Mouse (Mus musculus) kidney, adult 2 months (tissue): ENCODE results near the gene Traf7. TPM values are rescaled to one million over a fixed set of nuclear protein-coding genes. Genes with fewer than 3 reads are reported as not detected.

Source experiments
- DNase-seq: peaks from one replicate; pipeline ENCODE4 v3.0.0; 2021
- H3K27ac ChIP-seq: fragments of 200-500 bp; 2 replicates; pipeline ENCODE4 v1.5.1; 2012; ENCODE audit warnings: low read depth, low read length, control low read depth, inconsistent platforms; ENCODE audit not compliant: insufficient read depth
- H3K27me3 ChIP-seq: fragments of 200-500 bp; replicated peaks from 2 replicates; pipeline ENCODE4 v1.6.1; 2012; ENCODE audit warnings: mild to moderate bottlenecking, moderate library complexity, low read length, inconsistent platforms; ENCODE audit not compliant: control insufficient read depth, insufficient read depth
- H3K36me3 ChIP-seq: fragments of 200-500 bp; 2 replicates; pipeline ENCODE4 v1.6.1; 2012; ENCODE audit warnings: mild to moderate bottlenecking, moderate library complexity, low read length, inconsistent platforms; ENCODE audit not compliant: control insufficient read depth, insufficient read depth
- H3K4me1 ChIP-seq: fragments of 200-500 bp; 2 replicates; pipeline ENCODE4 v1.6.1; 2011; ENCODE audit warnings: low read length; ENCODE audit not compliant: control insufficient read depth, insufficient read depth
- H3K4me3 ChIP-seq: fragments of 200-500 bp; 2 replicates; pipeline ENCODE4 v1.5.1; 2011; ENCODE audit warnings: mild to moderate bottlenecking, low read depth, low read length, control low read depth; ENCODE audit not compliant: insufficient read depth
- CTCF ChIP-seq: fragments of 200-500 bp; conservative IDR thresholded peaks from 2 replicates; pipeline ENCODE4 v1.5.1; 2011; ENCODE audit warnings: low read depth, mild to moderate bottlenecking, control low read depth, low read length, moderate library complexity, mixed read lengths; ENCODE audit not compliant: insufficient read depth, insufficient read length
- POLR2A ChIP-seq: fragments of 200-500 bp; IDR thresholded peaks from one replicate; pipeline ENCODE4 v1.6.1; 2011; ENCODE audit warnings: low read depth, low read length, control low read depth
- WGBS: fragments of 180-500 bp; shearing (Covaris S2); methylation state at CpG from one replicate; pipeline ENCODE4 v1.1.7; 2018; 5-methylcytosine and 5-hydroxymethylcytosine counted together
- polyA plus RNA-seq: library from polyadenylated mRNA; depleted of rRNA; stranded (reverse); fragments of >200 nt; gene quantifications from 2 replicates; pipeline ENCODE4 v1.2.3, GENCODE M21; 2012

Traf7 gene
- polyA plus RNA-seq, 1 experiment: 108 TPM

GRCm38 (mm10) chr17:24476022-24476776, 51.5 kb downstream of the Traf7 start:
- no peaks in the 10 kb centered on the region for H3K27me3 ChIP-seq
- H3K36me3 ChIP-seq: no peaks in the 10 kb centered on the region; the same call in 1 of the 2 replicates
- DNase-seq: no peak
- no peak overlapping the region for H3K4me3 ChIP-seq
- no peak overlapping the region for H3K27ac ChIP-seq
- peaks cover 19% of the 10 kb centered on the region for H3K4me1 ChIP-seq
- TF ChIP-seq CTCF (no peak), POLR2A (no peak)
- 93% methylated on average over 10 of the region's 10 CpGs for WGBS

DNA sequence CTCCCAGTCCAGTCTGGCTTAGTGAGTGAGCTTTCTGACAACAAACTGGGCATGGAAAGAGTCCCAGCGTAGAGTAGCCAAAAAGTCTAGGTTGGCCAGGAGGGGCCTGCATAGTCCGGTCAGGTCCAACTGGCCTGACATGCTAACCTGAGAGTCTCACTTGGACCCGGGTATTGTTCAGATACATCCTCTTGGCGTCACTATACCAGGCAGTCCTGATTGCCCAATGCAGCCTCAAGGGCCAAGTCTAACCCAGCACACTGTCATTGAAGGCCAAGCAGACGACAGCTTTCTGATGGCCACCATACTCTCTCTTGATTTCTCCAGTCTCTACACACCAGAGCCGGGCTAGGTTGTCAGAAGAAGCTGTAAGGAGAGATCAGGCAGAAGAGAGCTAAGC, 52.2 kb downstream of the Traf7 start:
- no peak overlapping the region for H3K27ac ChIP-seq
- H3K4me3 ChIP-seq: no peak overlapping the region
- no peak for DNase-seq
- TF ChIP-seq POLR2A (no peak), CTCF (no peak)
- peaks cover 19% of the 10 kb centered on the region for H3K4me1 ChIP-seq
- WGBS: 93% methylated on average over 6 of the region's 6 CpGs
- H3K36me3 ChIP-seq: no peaks in the 10 kb centered on the region; the same call in 1 of the 2 replicates
- H3K27me3 ChIP-seq: no peaks in the 10 kb centered on the region

DNA sequence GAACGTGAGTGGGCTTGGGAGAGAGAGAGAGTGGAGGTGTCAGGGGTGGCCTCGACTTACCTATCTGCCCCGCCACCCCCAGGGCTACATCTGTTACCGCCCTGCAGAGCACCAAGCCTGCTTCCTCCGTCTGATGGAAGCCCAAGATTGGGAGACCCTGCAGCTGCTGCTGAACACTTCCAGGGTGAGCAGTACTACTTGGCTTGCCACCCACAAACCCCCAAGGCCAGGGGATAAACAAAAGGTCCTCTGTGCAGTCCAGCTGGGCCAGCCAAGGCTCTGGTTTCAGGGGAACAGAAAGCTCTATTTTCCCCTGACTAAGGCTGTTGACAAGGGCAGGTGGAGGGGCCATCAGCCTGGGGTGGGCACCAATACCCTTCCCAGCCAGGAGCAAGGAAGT, 53.2 kb downstream of the Traf7 start:
- Histone ChIP-seq H3K27me3 (no peaks in the 10 kb centered on the region), H3K4me1 (peaks cover 21% of the 10 kb centered on the region), H3K27ac (no peak overlapping the region), H3K4me3 (no peak overlapping the region), H3K36me3 (no peaks in the 10 kb centered on the region; the same call in 1 of the 2 replicates)
- no peak for DNase-seq
- 86% methylated on average over 5 of the region's 5 CpGs for WGBS
- TF ChIP-seq CTCF: no peak
- TF ChIP-seq POLR2A: no peak

DNA sequence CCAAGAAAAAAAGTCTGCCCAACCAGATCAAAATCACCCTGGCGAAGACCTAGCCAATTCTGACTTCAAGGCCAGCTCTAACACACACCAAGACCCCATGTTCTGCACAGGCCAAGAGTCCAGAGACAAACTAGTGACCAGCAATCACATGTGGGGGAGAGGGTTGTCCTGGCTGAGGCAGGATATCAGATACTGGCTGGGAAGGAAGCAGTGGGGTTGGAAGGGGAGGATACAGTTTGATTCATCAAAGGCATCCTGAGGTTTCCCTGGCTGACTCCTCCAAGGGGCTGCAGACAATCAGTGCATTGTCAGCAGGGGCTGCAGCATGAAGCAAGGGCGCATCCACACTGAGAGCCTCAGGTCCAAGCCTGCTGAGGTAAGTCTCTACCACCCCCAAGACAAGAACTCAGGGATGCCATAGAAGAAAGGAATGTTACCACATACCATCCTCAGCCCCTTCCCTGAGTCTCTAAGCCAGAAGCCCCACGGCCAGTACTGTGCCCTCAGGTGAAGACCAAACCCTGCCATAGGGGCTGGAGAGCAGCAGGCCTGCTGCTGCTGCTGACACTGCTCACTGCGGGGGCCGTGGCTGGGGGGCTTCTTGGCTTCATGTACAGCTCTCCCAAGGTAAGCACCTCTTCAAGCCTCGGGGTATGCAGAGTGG, 54.0 kb downstream of the Traf7 start, which contains the start of gene Bricd5:
Gene Bricd5, plus strand, starts transcription at position 273 of the 664 bp plus-strand sequence.
- TF ChIP-seq CTCF: no peak
- no peak for TF ChIP-seq POLR2A
- H3K27ac ChIP-seq: peak within 1 kb of the TSS; percentile 51
- 76% methylated on average over 6 of the region's 6 CpGs for WGBS

GRCm38 (mm10) chr17:24472512-24472911, 55.2 kb downstream of the Traf7 start:
- H3K4me3 ChIP-seq: no peak overlapping the region
- DNase-seq: peak; percentile 95
- WGBS: 17% methylated on average over 4 of the region's 4 CpGs
- no peaks in the 10 kb centered on the region for H3K27me3 ChIP-seq
- no peak for TF ChIP-seq POLR2A
- no peak for TF ChIP-seq CTCF
- no peaks in the 10 kb centered on the region; the same call in 1 of the 2 replicates for H3K36me3 ChIP-seq
- H3K27ac ChIP-seq: peak overlapping the region; percentile 51
- peaks cover 16% of the 10 kb centered on the region for H3K4me1 ChIP-seq

More for the DNA sequence above, 54.0 kb downstream of the Traf7 start, which contains the start of gene Bricd5:
- Histone ChIP-seq H3K36me3 (no peaks in the 10 kb centered on the region; the same call in 1 of the 2 replicates), H3K4me1 (peaks cover 21% of the 10 kb centered on the region), H3K27me3 (no peaks in the 10 kb centered on the region), H3K4me3 (no peak within 1 kb of the TSS)
- no peak for DNase-seq

- WGBS: 2% methylated on average over 68 of the region's 68 CpGs
- Histone ChIP-seq H3K36me3 (no peaks in the 10 kb centered on the region), H3K27me3 (no peaks in the 10 kb centered on the region), H3K4me3 (peak overlapping the region; percentile 70), H3K27ac (peak overlapping the region; percentile 80), H3K4me1 (peaks cover 16% of the 10 kb centered on the region)
- DNase-seq: no peak
- TF ChIP-seq POLR2A (no peak), CTCF (no peak)
Observed at GRCm38 (mm10) chr17:24470701-24471527, 56.8 kb downstream of the Traf7 start.
